Mouse (Mus musculus): ENCODE data around the gene Vipas39.

Vipas39 gene

DNA sequence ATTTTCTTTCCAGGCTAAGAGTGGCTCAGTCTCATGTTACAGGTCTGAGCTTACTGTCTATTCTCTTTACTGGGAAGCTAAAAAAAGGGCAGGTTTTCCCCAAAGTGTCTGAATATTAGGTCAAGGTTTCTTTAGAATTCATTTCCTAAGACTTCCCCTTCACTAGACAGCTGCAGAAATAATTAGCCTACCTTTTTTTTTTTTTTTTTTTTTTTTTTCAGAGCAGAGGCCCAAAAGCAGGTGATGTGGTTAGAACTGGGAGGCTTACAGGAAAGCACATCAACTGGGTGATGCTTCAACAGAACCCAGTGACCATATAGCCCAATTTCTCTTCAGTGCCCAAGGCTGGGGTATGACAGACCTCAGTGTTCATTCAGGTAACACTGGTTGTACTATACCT, 69.7 kb downstream of the Vipas39 start:
- no peak for DNase-seq (ENCODE audit: low spot score)

GRCm38 (mm10) chr12:87195069-87195468, 71.0 kb downstream of the Vipas39 start:
- DNase-seq (ENCODE audit: low spot score), result no peak

- no peak for DNase-seq (ENCODE audit: low spot score)
Measured at GRCm38 (mm10) chr12:87193008-87193407, 73.0 kb downstream of the Vipas39 start.

Measured in MN1 (cell line).